Mouse (Mus musculus): ENCODE data around the gene Tmem132b. TPM values are rescaled to one million over a fixed set of nuclear protein-coding genes. Genes with fewer than 3 reads are reported as not detected.

Tmem132b gene
- polyA plus RNA-seq, 1 experiment from 2014 or later, result 0.67 TPM

DNA sequence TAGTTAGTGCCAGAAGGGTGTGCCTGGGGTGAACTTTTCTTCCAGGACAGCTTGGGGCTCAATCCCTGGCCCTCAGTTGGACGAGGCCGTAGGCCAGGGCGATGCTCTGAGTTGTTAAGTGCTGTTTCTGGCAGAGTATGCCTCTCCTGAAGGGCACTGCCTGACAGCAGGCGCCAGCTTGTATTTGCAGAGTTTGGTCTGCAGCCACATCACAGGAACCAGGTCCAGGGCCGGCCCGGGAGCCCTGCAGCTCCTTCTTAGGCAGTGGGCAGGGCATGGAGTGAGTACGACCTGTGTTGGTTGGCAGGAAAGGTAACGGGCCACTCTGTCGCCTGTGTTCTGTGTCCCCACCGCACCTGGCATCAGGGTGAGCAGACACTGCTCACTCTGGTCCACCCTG is 40.5 kb upstream of the Tmem132b start:
- H3K4me2 ChIP-seq (ENCODE audit: low read depth, low read length, severe bottlenecking), result no peak overlapping the region
- H3K27me3 ChIP-seq (ENCODE audit: control insufficient read depth, insufficient read depth, low read length), result no peaks in the 10 kb centered on the region
- DNase-seq (ENCODE audit: low spot score) (no peak), ATAC-seq (replicated peaks; ENCODE audit: low FRiP score) (no peak)
- H3K4me3 ChIP-seq (ENCODE audit: low read depth, low read length), result no peak overlapping the region
- H3K27ac ChIP-seq (ENCODE audit: low read depth, low read length), result no peak overlapping the region
- WGBS, result 90% methylated on average over 10 of the region's 10 CpGs
- no peaks in the 10 kb centered on the region for H3K9me3 ChIP-seq (ENCODE audit: control insufficient read depth, low read length)
- no peak overlapping the region for H3K9ac ChIP-seq (ENCODE audit: low read length)
- peaks cover 2% of the 10 kb centered on the region; the same call in 1 of the 2 replicates for H3K36me3 ChIP-seq (ENCODE audit: control insufficient read depth, insufficient read depth, low read length)
- no peaks in the 10 kb centered on the region for H3K4me1 ChIP-seq (replicated peaks; ENCODE audit: control insufficient read depth, insufficient read depth, low read length)

DNA sequence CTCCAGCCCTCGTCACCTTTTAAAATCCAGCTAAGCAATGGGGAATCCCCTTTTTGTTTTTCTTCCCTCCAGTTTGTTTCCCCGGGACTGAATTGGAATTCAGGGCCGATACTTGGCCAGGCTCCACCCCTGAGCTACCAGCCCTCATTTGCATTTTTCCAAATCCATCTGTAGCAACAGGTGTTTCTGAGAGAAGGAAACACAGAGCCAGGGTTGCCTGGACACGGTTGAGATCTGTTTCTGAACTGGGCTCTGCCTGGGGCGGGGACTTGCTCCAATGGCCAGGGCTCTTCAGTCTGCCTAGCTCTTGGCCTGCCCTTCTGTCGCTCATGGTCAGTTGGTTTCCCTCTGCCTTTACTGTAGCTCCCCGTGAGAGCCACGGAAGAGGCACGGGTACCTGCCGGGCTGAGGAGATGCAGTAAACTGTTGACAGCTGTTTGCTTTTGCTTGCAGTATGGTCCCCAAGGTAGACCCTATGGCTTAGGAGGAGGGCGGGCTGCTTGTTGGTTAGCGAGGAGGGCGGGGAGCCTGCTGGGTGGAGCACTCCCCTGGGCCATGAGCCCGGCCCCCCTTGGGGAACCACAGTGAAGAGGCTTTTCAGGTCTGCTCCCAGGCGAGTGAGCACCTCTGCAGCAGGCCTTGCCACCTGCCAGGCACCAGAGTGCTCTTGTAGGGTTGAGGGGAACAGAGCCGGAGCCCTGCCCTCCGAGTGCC is 39.0 kb upstream of the Tmem132b start:
- H3K4me2 ChIP-seq (ENCODE audit: low read depth, low read length, severe bottlenecking), result no peak overlapping the region
- ATAC-seq (replicated peaks; ENCODE audit: low FRiP score) (no peak), DNase-seq (ENCODE audit: low spot score) (no peak)
- no peaks in the 10 kb centered on the region for H3K27me3 ChIP-seq (ENCODE audit: control insufficient read depth, insufficient read depth, low read length)
- no peaks in the 10 kb centered on the region for H3K9me3 ChIP-seq (ENCODE audit: control insufficient read depth, low read length)
- H3K9ac ChIP-seq (ENCODE audit: low read length), result no peak overlapping the region
- WGBS, result 63% methylated on average over 17 of the region's 17 CpGs
- H3K36me3 ChIP-seq (ENCODE audit: control insufficient read depth, insufficient read depth, low read length), result peaks cover 2% of the 10 kb centered on the region; the same call in 1 of the 2 replicates
- no peaks in the 10 kb centered on the region for H3K4me1 ChIP-seq (replicated peaks; ENCODE audit: control insufficient read depth, insufficient read depth, low read length)
- no peak overlapping the region for H3K4me3 ChIP-seq (ENCODE audit: low read depth, low read length)
- no peak overlapping the region for H3K27ac ChIP-seq (ENCODE audit: low read depth, low read length)

DNA sequence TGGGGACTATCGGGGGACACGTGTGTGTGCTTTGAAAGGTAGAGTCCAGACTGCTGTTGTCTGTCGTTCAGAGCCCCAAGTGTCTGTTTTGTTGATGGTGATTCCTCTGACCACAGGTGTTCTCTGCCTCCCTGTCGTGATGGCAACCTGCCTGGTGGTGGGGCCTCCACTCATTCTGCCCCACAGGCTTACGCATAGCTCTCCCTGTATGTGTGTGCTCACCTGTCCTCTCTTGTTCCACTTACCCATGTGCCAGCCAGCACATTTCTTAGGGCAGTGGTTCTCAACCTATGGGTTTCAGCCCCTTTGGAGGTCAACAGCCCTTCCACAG is 38.5 kb upstream of the Tmem132b start:
- H3K27ac ChIP-seq (ENCODE audit: low read depth, low read length), result no peak overlapping the region
- 60% methylated on average over 5 of the region's 5 CpGs for WGBS
- no peak overlapping the region for H3K4me3 ChIP-seq (ENCODE audit: low read depth, low read length)

DNA sequence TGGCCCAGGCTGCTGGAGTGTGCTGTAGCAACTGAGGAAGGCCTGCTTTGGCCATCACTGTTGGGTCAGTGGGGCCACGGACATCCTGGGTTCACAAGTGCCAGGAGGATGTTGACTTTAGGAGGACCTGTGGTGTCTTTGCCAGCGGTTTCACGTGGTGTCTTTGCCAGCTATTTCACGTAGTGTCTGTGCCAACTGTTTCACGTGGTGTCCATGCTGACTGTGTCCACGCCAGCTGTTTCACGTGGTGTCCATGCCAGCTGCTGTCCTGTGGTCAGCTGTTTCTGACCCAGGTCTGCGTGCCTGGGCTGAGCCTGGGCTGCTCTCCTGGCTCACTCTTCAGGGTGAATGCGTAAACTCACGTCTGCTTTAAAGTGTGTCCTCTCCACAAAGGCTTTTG is 35.9 kb upstream of the Tmem132b start:
- Histone ChIP-seq H3K9ac (ENCODE audit: low read length) (no peak overlapping the region), H3K36me3 (ENCODE audit: control insufficient read depth, insufficient read depth, low read length) (peaks cover 2% of the 10 kb centered on the region; the same call in 1 of the 2 replicates), H3K9me3 (ENCODE audit: control insufficient read depth, low read length) (no peaks in the 10 kb centered on the region), H3K4me1 (replicated peaks; ENCODE audit: control insufficient read depth, insufficient read depth, low read length) (no peaks in the 10 kb centered on the region), H3K4me2 (ENCODE audit: low read depth, low read length, severe bottlenecking) (no peak overlapping the region), H3K4me3 (ENCODE audit: low read depth, low read length) (no peak overlapping the region), H3K27me3 (ENCODE audit: control insufficient read depth, insufficient read depth, low read length) (no peaks in the 10 kb centered on the region), H3K27ac (ENCODE audit: low read depth, low read length) (no peak overlapping the region)
- no peak for DNase-seq (ENCODE audit: low spot score)
- ATAC-seq (replicated peaks; ENCODE audit: low FRiP score), result no peak
- whole genome bisulfite sequencing, result 93% methylated on average over 10 of the region's 10 CpGs

More for the DNA sequence above, 38.5 kb upstream of the Tmem132b start:
- no peak for DNase-seq (ENCODE audit: low spot score)
- no peak for ATAC-seq (replicated peaks; ENCODE audit: low FRiP score)
- H3K4me2 ChIP-seq (ENCODE audit: low read depth, low read length, severe bottlenecking), result no peak overlapping the region
- H3K36me3 ChIP-seq (ENCODE audit: control insufficient read depth, insufficient read depth, low read length), result peaks cover 2% of the 10 kb centered on the region; the same call in 1 of the 2 replicates
- H3K9ac ChIP-seq (ENCODE audit: low read length), result no peak overlapping the region
- H3K4me1 ChIP-seq (replicated peaks; ENCODE audit: control insufficient read depth, insufficient read depth, low read length), result no peaks in the 10 kb centered on the region
- no peaks in the 10 kb centered on the region for H3K9me3 ChIP-seq (ENCODE audit: control insufficient read depth, low read length)
- H3K27me3 ChIP-seq (ENCODE audit: control insufficient read depth, insufficient read depth, low read length), result no peaks in the 10 kb centered on the region

DNA sequence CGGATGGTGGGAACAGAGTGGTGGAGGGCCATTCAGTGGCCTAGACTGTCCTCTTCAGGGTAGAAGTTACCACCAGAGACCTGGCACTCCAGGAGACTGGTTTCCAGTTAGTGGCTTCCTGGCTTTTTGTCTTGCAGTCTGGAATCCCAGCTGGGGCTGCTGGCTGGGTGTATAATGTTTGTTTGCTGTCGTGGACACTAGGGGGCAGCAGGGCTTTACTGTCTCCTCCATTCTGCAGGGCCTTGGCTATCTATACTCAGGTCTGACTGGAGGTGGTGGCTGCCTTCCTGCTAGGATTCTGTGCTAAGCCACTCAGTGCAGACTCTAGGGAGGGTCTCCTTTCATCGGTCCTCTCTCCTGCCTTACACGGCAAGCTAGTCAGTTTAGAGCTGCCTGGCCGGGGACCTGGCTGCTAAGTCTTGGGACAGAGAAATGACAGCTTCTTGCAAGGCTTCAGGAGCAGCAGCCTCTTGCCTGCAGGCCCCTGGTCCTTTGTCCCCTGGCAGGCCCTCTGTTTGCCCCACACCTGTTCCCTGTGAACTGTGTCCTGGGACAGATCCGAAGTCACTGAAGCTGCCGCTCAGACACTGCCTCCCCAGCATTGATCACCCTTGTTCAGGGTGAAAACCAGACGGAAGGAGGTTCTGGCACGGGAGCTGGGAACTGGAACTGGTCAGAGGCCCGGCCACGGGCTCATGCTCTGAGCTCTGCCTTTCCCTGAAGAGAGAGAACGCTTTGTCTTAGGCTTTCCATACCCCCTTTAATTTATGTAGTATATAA is 33.6 kb upstream of the Tmem132b start:
- ATAC-seq (replicated peaks; ENCODE audit: low FRiP score) (peak; percentile 64; the same call in 1 of the 2 replicates), DNase-seq (ENCODE audit: low spot score) (peak; percentile 81)
- Histone ChIP-seq H3K4me1 (replicated peaks; ENCODE audit: control insufficient read depth, insufficient read depth, low read length) (no peaks in the 10 kb centered on the region), H3K27me3 (ENCODE audit: control insufficient read depth, insufficient read depth, low read length) (no peaks in the 10 kb centered on the region), H3K9ac (ENCODE audit: low read length) (no peak overlapping the region), H3K27ac (ENCODE audit: low read depth, low read length) (no peak overlapping the region), H3K4me3 (ENCODE audit: low read depth, low read length) (no peak overlapping the region), H3K4me2 (ENCODE audit: low read depth, low read length, severe bottlenecking) (no peak overlapping the region), H3K9me3 (ENCODE audit: control insufficient read depth, low read length) (no peaks in the 10 kb centered on the region), H3K36me3 (ENCODE audit: control insufficient read depth, insufficient read depth, low read length) (peaks cover 2% of the 10 kb centered on the region; the same call in 1 of the 2 replicates)
- WGBS, result 67% methylated on average over 12 of the region's 12 CpGs

DNA sequence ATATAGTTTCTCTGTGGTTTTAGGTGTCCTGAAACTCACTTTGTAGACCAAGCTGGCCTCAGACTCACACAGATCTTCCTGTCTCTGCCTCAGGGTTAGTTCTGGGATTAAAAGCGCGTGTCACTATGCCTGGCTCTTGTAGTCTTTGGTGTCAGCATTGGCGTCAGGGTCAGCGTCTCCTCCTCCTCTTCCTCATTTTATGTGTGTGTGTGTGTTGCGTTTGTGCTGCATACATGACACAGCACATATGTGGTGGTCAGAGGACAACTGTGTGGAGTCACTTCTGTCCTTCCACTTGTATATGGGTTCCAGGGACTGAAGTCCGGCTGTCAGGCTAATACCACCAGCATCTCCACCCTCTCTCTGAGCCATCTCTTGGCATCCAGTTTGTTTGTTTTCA is 30.1 kb upstream of the Tmem132b start:
- Histone ChIP-seq H3K27ac (ENCODE audit: low read depth, low read length) (no peak overlapping the region), H3K36me3 (ENCODE audit: control insufficient read depth, insufficient read depth, low read length) (no peaks in the 10 kb centered on the region; the same call in 1 of the 2 replicates), H3K4me3 (ENCODE audit: low read depth, low read length) (no peak overlapping the region), H3K27me3 (ENCODE audit: control insufficient read depth, insufficient read depth, low read length) (no peaks in the 10 kb centered on the region), H3K4me1 (replicated peaks; ENCODE audit: control insufficient read depth, insufficient read depth, low read length) (no peaks in the 10 kb centered on the region), H3K9ac (ENCODE audit: low read length) (no peak overlapping the region), H3K4me2 (ENCODE audit: low read depth, low read length, severe bottlenecking) (no peak overlapping the region), H3K9me3 (ENCODE audit: control insufficient read depth, low read length) (no peaks in the 10 kb centered on the region)
- no peak for ATAC-seq (replicated peaks; ENCODE audit: low FRiP score)
- no peak for DNase-seq (ENCODE audit: low spot score)
- WGBS, result 93% methylated on average over 6 of the region's 6 CpGs

DNA sequence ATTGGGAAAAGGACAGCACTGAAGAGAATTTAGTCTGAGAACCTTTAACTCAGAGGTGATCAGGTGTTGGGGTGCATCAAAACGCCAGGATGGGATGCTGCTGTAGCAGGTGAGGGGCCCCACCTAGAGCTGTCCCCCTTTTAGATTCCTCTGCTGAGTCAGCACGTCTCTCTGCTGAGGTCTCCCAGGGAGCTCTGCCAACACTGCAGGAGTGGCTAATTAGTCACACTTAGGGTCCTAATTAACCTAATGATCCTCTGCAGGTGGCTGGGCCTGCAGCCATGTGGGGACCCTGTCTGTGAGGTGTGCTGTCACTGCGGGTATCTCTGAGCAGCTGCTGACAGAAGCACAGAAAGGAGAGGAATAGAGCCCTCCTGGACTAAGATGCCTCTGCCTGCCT is 29.4 kb upstream of the Tmem132b start:
- Histone ChIP-seq H3K4me1 (replicated peaks; ENCODE audit: control insufficient read depth, insufficient read depth, low read length) (no peaks in the 10 kb centered on the region), H3K9ac (ENCODE audit: low read length) (no peak overlapping the region), H3K36me3 (ENCODE audit: control insufficient read depth, insufficient read depth, low read length) (no peaks in the 10 kb centered on the region; the same call in 1 of the 2 replicates), H3K9me3 (ENCODE audit: control insufficient read depth, low read length) (no peaks in the 10 kb centered on the region), H3K27me3 (ENCODE audit: control insufficient read depth, insufficient read depth, low read length) (no peaks in the 10 kb centered on the region), H3K27ac (ENCODE audit: low read depth, low read length) (no peak overlapping the region), H3K4me3 (ENCODE audit: low read depth, low read length) (no peak overlapping the region), H3K4me2 (ENCODE audit: low read depth, low read length, severe bottlenecking) (no peak overlapping the region)
- DNase-seq (ENCODE audit: low spot score), result no peak
- WGBS, result 35% methylated on average over 3 of the region's 3 CpGs
- ATAC-seq (replicated peaks; ENCODE audit: low FRiP score), result no peak

DNA sequence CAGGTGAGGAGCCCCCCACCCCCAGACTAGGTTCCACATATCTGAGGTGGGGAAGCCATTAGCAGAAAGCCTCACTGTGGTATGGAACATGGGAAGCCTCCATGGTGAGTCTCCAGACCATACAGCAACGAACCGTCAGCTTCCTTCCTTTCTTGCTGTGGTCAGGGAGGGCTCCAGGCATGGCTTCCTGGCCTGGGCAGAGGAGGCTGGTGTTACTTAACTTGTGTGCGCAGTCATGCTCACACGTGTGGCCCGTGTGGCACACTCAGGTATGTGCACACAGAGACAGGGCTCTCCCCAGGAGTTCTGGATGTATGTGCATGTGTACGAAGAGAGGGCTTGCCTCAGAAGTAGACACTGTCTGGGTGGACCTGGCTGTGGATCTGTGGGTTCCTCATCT is 27.9 kb upstream of the Tmem132b start:
- H3K9me3 ChIP-seq (ENCODE audit: control insufficient read depth, low read length), result no peaks in the 10 kb centered on the region
- H3K4me1 ChIP-seq (replicated peaks; ENCODE audit: control insufficient read depth, insufficient read depth, low read length), result no peaks in the 10 kb centered on the region
- 96% methylated on average over 6 of the region's 6 CpGs for WGBS
- no peak overlapping the region for H3K27ac ChIP-seq (ENCODE audit: low read depth, low read length)
- H3K27me3 ChIP-seq (ENCODE audit: control insufficient read depth, insufficient read depth, low read length), result no peaks in the 10 kb centered on the region
- H3K4me3 ChIP-seq (ENCODE audit: low read depth, low read length), result no peak overlapping the region
- no peak overlapping the region for H3K9ac ChIP-seq (ENCODE audit: low read length)
- H3K36me3 ChIP-seq (ENCODE audit: control insufficient read depth, insufficient read depth, low read length), result no peaks in the 10 kb centered on the region; the same call in 1 of the 2 replicates
- no peak overlapping the region for H3K4me2 ChIP-seq (ENCODE audit: low read depth, low read length, severe bottlenecking)
- ATAC-seq (replicated peaks; ENCODE audit: low FRiP score) (no peak), DNase-seq (ENCODE audit: low spot score) (no peak)

Measured in forebrain, embryonic 11.5 days (tissue).